Mouse (Mus musculus) limb, embryonic 12.5 days (tissue): ENCODE measurements around the gene Ttc30b. TPM values are rescaled to one million over a fixed set of nuclear protein-coding genes. Genes with fewer than 3 reads are reported as not detected.

Source experiments
- ATAC-seq: fragments of 200-750 bp; cut with Nextera tagmentation; 2 replicates; pipeline ENCODE4 v1.8.0; 2017; ENCODE audit warnings: low read depth, moderate TSS enrichment; ENCODE audit not compliant: insufficient number of reproducible peaks, insufficient read depth, low FRiP score, low TSS enrichment
- H3K27ac ChIP-seq: fragments of 300-500 bp; sonication (generic); 2 replicates; pipeline ENCODE4 v1.5.1; 2016; ENCODE audit warnings: mild to moderate bottlenecking, moderate library complexity
- H3K27me3 ChIP-seq: fragments of 300-500 bp; sonication (generic); 2 replicates; pipeline ENCODE4 v1.6.1; 2016; ENCODE audit warnings: mild to moderate bottlenecking, moderate library complexity
- H3K36me3 ChIP-seq: fragments of 300-500 bp; sonication (generic); 2 replicates; pipeline ENCODE4 v1.6.1; 2016; ENCODE audit warnings: mild to moderate bottlenecking, moderate library complexity
- H3K4me1 ChIP-seq: fragments of 300-500 bp; sonication (generic); replicated peaks from 2 replicates; pipeline ENCODE4 v1.6.1; 2016
- H3K4me2 ChIP-seq: fragments of 300-500 bp; sonication (generic); 2 replicates; pipeline ENCODE4 v1.6.1; 2016; ENCODE audit warnings: mild to moderate bottlenecking, moderate library complexity
- H3K4me3 ChIP-seq: fragments of 300-500 bp; sonication (generic); replicated peaks from 2 replicates; pipeline ENCODE4 v1.5.1; 2016; ENCODE audit warnings: mild to moderate bottlenecking
- H3K9ac ChIP-seq: fragments of 300-500 bp; sonication (generic); replicated peaks from 2 replicates; pipeline ENCODE4 v1.6.1; 2016; ENCODE audit warnings: mild to moderate bottlenecking, moderate library complexity
- H3K9me3 ChIP-seq: fragments of 300-500 bp; sonication (generic); 2 replicates; pipeline ENCODE4 v1.6.1; 2016; ENCODE audit warnings: mild to moderate bottlenecking, moderate library complexity
- WGBS: fragments of 180-500 bp; shearing (Covaris S2); methylation state at CpG from one replicate; pipeline ENCODE4 v1.1.7; 2016; 5-methylcytosine and 5-hydroxymethylcytosine counted together
- polyA plus RNA-seq: library from polyadenylated mRNA; unstranded; fragments of >200 nt; fragmentation: Nextera tagmentation; extraction: Ambion mirVana; gene quantifications from 2 replicates; pipeline ENCODE4 v1.2.1, GENCODE M21; 2016

Ttc30b gene
- polyA plus RNA-seq, 1 experiment from 2014 or later = 9.9 TPM

DNA sequence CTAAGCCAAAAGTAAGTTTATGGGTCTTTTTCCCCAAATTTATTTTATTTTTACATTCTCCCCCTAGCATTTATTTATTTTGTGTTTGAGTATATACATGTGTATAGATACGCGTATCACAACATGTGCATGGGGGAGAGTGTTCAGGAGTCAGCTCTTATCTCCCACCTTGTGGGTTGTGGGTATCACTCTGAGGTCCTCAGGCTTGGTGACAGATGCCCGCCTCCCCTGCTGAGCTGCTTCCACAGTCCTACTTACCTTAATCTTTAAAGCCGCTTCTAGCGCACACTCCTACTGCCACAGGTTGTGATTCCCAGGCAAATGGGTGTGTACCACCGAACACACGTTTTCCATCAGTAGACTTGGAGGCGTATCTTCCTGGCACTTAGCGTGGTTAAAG, 36.5 kb downstream of the Ttc30b start:
- H3K4me2 ChIP-seq = no peak overlapping the region
- H3K27ac ChIP-seq = no peak overlapping the region
- WGBS = 89% methylated on average over 9 of the region's 9 CpGs
- H3K9me3 ChIP-seq = peaks cover 3% of the 10 kb centered on the region; the same call in 1 of the 2 replicates
- H3K4me3 ChIP-seq = no peak overlapping the region
- no peak for ATAC-seq
- no peak overlapping the region for H3K9ac ChIP-seq
- no peaks in the 10 kb centered on the region for H3K27me3 ChIP-seq
- no peaks in the 10 kb centered on the region for H3K4me1 ChIP-seq
- H3K36me3 ChIP-seq = peaks cover 26% of the 10 kb centered on the region

DNA sequence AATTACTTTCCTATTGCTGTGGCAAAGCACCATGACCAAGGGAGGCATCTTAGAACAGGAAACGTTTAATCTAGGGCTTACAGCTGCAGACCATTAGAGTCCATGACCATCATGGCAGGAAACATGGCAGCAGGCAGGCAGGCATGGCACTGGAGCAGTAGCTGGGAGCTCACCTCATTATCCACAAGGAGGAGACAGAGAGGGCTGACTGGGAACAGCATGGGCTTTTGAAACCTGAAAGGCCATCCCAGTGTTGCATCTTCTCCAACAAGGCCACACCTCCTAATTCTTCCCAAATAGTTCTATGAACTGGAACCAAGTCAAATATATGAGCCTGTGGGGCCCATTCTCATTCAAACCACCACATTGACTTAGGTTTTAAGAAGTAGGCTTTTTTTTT, 38.1 kb downstream of the Ttc30b start:
- Histone ChIP-seq H3K9me3 (peaks cover 3% of the 10 kb centered on the region; the same call in 1 of the 2 replicates), H3K27ac (no peak overlapping the region), H3K4me3 (no peak overlapping the region), H3K9ac (no peak overlapping the region), H3K4me1 (no peaks in the 10 kb centered on the region), H3K4me2 (no peak overlapping the region), H3K27me3 (no peaks in the 10 kb centered on the region), H3K36me3 (peaks cover 22% of the 10 kb centered on the region)
- ATAC-seq = no peak
- 69% methylated on average over 1 of the region's 1 CpGs for WGBS

DNA sequence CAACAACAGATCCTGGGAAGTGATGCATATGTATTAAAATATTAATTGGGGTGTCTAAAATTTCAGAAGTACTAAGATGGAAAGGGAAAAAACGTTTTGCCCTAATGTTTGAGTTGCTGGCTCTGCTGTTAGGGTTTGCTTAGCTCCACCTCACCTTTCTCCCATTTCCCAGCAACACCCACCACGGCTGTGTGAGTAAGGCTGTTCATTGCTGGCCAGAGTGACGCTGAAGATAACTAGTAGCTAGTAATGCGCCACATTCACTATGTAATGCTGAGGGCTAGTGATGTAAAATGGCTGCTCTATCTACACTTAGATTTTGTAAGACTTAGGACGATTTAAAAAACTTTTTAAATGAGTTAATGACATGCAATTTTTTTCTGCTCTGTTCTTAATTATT, 42.7 kb downstream of the Ttc30b start:
- WGBS = 77% methylated on average over 5 of the region's 5 CpGs
- Histone ChIP-seq H3K36me3 (peaks cover 16% of the 10 kb centered on the region), H3K27me3 (no peaks in the 10 kb centered on the region), H3K27ac (no peak overlapping the region), H3K9me3 (peaks cover 3% of the 10 kb centered on the region; the same call in 1 of the 2 replicates), H3K4me2 (no peak overlapping the region), H3K4me1 (peaks cover 7% of the 10 kb centered on the region; the same call in 1 of the 2 replicates), H3K4me3 (no peak overlapping the region), H3K9ac (no peak overlapping the region)
- no peak for ATAC-seq

DNA sequence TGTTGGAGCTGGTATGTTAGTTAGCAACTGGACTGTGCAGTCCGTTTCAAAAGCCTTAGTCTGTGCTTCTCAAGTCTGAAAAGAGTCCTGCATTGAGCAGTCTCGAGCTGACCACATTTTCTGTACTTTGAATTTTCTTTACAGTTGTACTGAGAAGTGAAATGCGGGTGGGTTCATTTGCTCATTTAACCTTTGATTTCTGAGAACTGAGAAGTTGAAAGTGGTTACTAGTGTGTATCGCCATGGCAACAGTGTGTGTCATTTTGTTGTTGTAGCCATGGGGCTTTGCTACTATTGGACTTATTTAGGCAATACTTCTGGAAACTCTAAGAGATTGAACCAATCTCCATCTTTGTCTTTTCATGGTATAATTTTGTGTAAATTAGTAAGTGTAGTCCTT, 46.4 kb downstream of the Ttc30b start:
- H3K9ac ChIP-seq = no peak overlapping the region
- peaks cover 12% of the 10 kb centered on the region; the same call in 1 of the 2 replicates for H3K4me1 ChIP-seq
- ATAC-seq = no peak
- no peak overlapping the region for H3K4me2 ChIP-seq
- H3K27me3 ChIP-seq = no peaks in the 10 kb centered on the region
- 0 out of 2 replicates have a peak overlapping the region, but pooled peaks have one; percentile 54 for H3K27ac ChIP-seq
- peaks cover 11% of the 10 kb centered on the region for H3K36me3 ChIP-seq
- H3K9me3 ChIP-seq = no peaks in the 10 kb centered on the region
- H3K4me3 ChIP-seq = no peak overlapping the region
- 46% methylated on average over 4 of the region's 4 CpGs for WGBS

Other genes with a start within 250 kb of the Ttc30b start
- 31.3 and 31.8 TPM in 2 replicates for gene Nfe2l2, start 233.9 kb downstream of the Ttc30b start, polyA plus RNA-seq
- 45.1 and 47.8 TPM in 2 replicates for gene Agps, start 106.4 kb downstream of the Ttc30b start, polyA plus RNA-seq
- 0.59 and 0.60 TPM in 2 replicates for gene Ttc30a2, start 39.6 kb upstream of the Ttc30b start, polyA plus RNA-seq
- 10.0 and 10.4 TPM in 2 replicates for gene Ttc30a1, start 43.4 kb upstream of the Ttc30b start, polyA plus RNA-seq